ENCODE assay signal across 8 mouse cellular contexts in the genomic region with DNA sequence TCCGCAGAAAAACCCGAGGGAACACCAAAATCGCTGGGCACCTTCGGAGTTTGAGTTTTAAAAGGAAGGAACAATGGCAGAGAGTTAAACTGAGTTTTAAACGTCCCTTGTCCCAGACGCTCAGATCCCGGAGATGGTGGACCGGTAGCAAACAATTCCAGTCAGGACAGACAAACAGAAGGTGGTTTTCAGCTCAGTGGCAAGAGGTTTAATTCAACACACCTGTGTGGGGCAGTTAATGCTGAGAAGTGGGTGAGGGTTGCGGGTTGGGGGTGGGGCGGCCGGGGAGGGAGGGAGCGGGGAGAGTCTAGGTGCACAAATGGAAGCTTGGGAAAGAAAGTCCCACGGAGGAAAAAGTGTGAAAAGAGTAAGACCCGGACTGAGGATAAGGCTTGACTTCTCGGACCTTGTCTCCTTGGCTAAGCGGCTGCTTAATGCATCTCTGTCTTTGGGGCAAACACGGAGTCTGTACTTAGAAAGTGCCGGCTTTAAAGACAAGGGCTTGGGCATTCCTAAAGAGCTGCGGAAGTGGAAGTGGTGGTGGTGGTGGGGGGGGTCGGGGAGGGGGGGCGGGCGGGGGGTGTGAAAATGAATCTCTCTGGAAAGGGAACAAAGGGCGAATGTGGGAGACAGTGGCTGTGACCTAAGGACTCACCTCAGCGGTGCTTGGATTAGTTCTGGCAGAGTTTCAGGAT. TPM values are rescaled to one million over a fixed set of nuclear protein-coding genes. Genes with fewer than 3 reads are reported as not detected.
DNase-seq lines count a peak whose midpoint lies in the region; ATAC-seq and TF ChIP-seq lines count a peak whose summit lies in the region.

No protein-coding gene starts in this region.

- under 1% methylated on average over 24 of the region's 24 CpGs for WGBS in kidney, adult 2 months
- under 1% methylated on average over 24 of the region's 24 CpGs for WGBS in embryonic facial prominence, embryonic 12.5 days
- WGBS in intestine, postnatal 0 days: 1% methylated on average over 22 of the region's 24 CpGs
- 2% methylated on average over 21 of the region's 24 CpGs for WGBS in neural tube, embryonic 11.5 days

- no peaks in the 10 kb centered on the region for H3K4me1 ChIP-seq in kidney, adult 2 months (ENCODE audit: control insufficient read depth, insufficient read depth, low read length)
- 0 out of 2 replicates have a peak, but pooled peaks cover 12% of the 10 kb centered on the region for H3K4me1 ChIP-seq in embryonic facial prominence, embryonic 12.5 days
- 0 out of 2 replicates have a peak, but pooled peaks cover 3% of the 10 kb centered on the region for H3K4me1 ChIP-seq in intestine, postnatal 0 days (replicated peaks; ENCODE audit: control insufficient read depth, insufficient read depth, low read length)
- H3K4me1 ChIP-seq in neural tube, embryonic 11.5 days (ENCODE audit: control insufficient read depth, insufficient read depth, low read length): no peaks in the 10 kb centered on the region

- H3K9ac ChIP-seq in embryonic facial prominence, embryonic 12.5 days: peak overlapping the region; percentile 36
- H3K9ac ChIP-seq in intestine, postnatal 0 days (ENCODE audit: low read depth, low read length): peak overlapping the region; percentile 26; the same call in 1 of the 2 replicates
- peak overlapping the region; percentile 40 for H3K9ac ChIP-seq in neural tube, embryonic 11.5 days (ENCODE audit: low read length)

- no peak for TF ChIP-seq POLR2A in kidney, adult 2 months (IDR thresholded peaks at IDR 0.05; ENCODE audit: low read depth, low read length)

- no peak for TF ChIP-seq CTCF in kidney, adult 2 months (conservative IDR thresholded peaks at IDR 0.05; ENCODE audit: insufficient read depth, insufficient read length, low read depth, low read length)
- no peak for TF ChIP-seq CTCF in intestine, postnatal 0 days (IDR thresholded peaks at IDR 0.05; ENCODE audit: low read depth)

- no peaks in the 10 kb centered on the region for H3K27me3 ChIP-seq in kidney, adult 2 months (replicated peaks; ENCODE audit: control insufficient read depth, insufficient read depth, low read length)
- H3K27me3 ChIP-seq in embryonic facial prominence, embryonic 12.5 days: peaks cover 3% of the 10 kb centered on the region; the same call in 1 of the 2 replicates
- H3K27me3 ChIP-seq in intestine, postnatal 0 days (replicated peaks; ENCODE audit: control insufficient read depth, insufficient read depth, low read length): no peaks in the 10 kb centered on the region
- no peaks in the 10 kb centered on the region for H3K27me3 ChIP-seq in neural tube, embryonic 11.5 days (ENCODE audit: control insufficient read depth, insufficient read depth, low read length)

- no peak overlapping the region for H3K27ac ChIP-seq in kidney, adult 2 months (ENCODE audit: insufficient read depth, low read depth, low read length)
- no peak overlapping the region for H3K27ac ChIP-seq in embryonic facial prominence, embryonic 12.5 days
- no peak overlapping the region for H3K27ac ChIP-seq in intestine, postnatal 0 days (ENCODE audit: low read depth, low read length)
- H3K27ac ChIP-seq in neural tube, embryonic 11.5 days (ENCODE audit: low read depth, low read length): no peak overlapping the region

- no peak for DNase-seq in kidney, adult 2 months
- no peak for DNase-seq in kidney, adult 18-20 months
- no peak for DNase-seq in neural tube, embryonic 11.5 days (ENCODE audit: low spot score)
- no peak for DNase-seq in layer of hippocampus, postnatal 10 days (ENCODE audit: low spot score in 2 of 2)
- DNase-seq in right cerebral cortex, postnatal 4 days: no peak

- peak overlapping the region; percentile 15; the same call in 1 of the 2 replicates for H3K4me3 ChIP-seq in kidney, adult 2 months (ENCODE audit: insufficient read depth, low read depth, low read length)
- peak overlapping the region; percentile 38 for H3K4me3 ChIP-seq in embryonic facial prominence, embryonic 12.5 days
- H3K4me3 ChIP-seq in intestine, postnatal 0 days (ENCODE audit: low read depth, low read length): peak overlapping the region; percentile 40
- H3K4me3 ChIP-seq in neural tube, embryonic 11.5 days (ENCODE audit: low read depth, low read length): peak overlapping the region; percentile 29

- ATAC-seq in embryonic facial prominence, embryonic 12.5 days (ENCODE audit: insufficient number of reproducible peaks, insufficient read depth, low FRiP score, low TSS enrichment): no peak
- peak; percentile 55 for ATAC-seq in intestine, postnatal 0 days
- ATAC-seq in neural tube, embryonic 11.5 days (ENCODE audit: insufficient read depth, low FRiP score, low TSS enrichment): peak; percentile 47
- no peak for ATAC-seq in inflammation-experienced regulatory T-cells, adult 6 months

- H3K36me3 ChIP-seq in kidney, adult 2 months (ENCODE audit: control insufficient read depth, insufficient read depth, low read length): no peaks in the 10 kb centered on the region
- no peaks in the 10 kb centered on the region for H3K36me3 ChIP-seq in embryonic facial prominence, embryonic 12.5 days
- H3K36me3 ChIP-seq in intestine, postnatal 0 days (ENCODE audit: control insufficient read depth, insufficient read depth): no peaks in the 10 kb centered on the region
- no peaks in the 10 kb centered on the region for H3K36me3 ChIP-seq in neural tube, embryonic 11.5 days (ENCODE audit: control insufficient read depth, insufficient read depth, low read length)

- H3K9me3 ChIP-seq in embryonic facial prominence, embryonic 12.5 days: no peaks in the 10 kb centered on the region
- H3K9me3 ChIP-seq in intestine, postnatal 0 days (ENCODE audit: control insufficient read depth): no peaks in the 10 kb centered on the region
- no peaks in the 10 kb centered on the region for H3K9me3 ChIP-seq in neural tube, embryonic 11.5 days (ENCODE audit: control insufficient read depth, low read length)

- H3K4me2 ChIP-seq in embryonic facial prominence, embryonic 12.5 days (replicated peaks): peak overlapping the region; percentile 77
- H3K4me2 ChIP-seq in intestine, postnatal 0 days (replicated peaks; ENCODE audit: low read depth): peak overlapping the region; percentile 80
- H3K4me2 ChIP-seq in neural tube, embryonic 11.5 days (ENCODE audit: low read depth): peak overlapping the region; percentile 63

RNA-seq across cellular contexts. Expression of a gene that starts 10.2 kb away (rescaled TPM):
- polyA plus RNA-seq in kidney, adult 2 months (2012; rRNA removed): 0.74 and 1.1 TPM in 2 replicates
- 0.65 and 0.88 TPM in 2 replicates for polyA plus RNA-seq in embryonic facial prominence, embryonic 12.5 days (2016; fragmentation: Nextera tagmentation; extraction: Ambion mirVana)
- 0.46 and 0.76 TPM in 2 replicates for polyA plus RNA-seq in intestine, postnatal 0 days (2015; fragmentation: Nextera tagmentation; extraction: Ambion mirVana)
- 0.61 and 1.0 TPM in 2 replicates for polyA plus RNA-seq in neural tube, embryonic 11.5 days (2014; fragmentation: Nextera tagmentation; extraction: Ambion mirVana)
- 1 to 10 TPM in 2 of 3 experiments, under 1 TPM in 1; 0.85 to 2.9 (median 2.8) TPM for polyA plus RNA-seq in inflammation-experienced regulatory T-cells, adult 6 months (2017; shearing (Covaris generic))
- 10 to 100 TPM; 10.9 to 14.3 TPM for total RNA-seq in layer of hippocampus, postnatal 10 days (2021)

RNA-seq across cellular contexts. Expression of a gene that starts 12.4 kb away (rescaled TPM):
- polyA plus RNA-seq in kidney, adult 2 months (2012; rRNA removed): 0.01 and 0.02 TPM in 2 replicates
- 0.14 and 0.22 TPM in 2 replicates for polyA plus RNA-seq in embryonic facial prominence, embryonic 12.5 days (2016; fragmentation: Nextera tagmentation; extraction: Ambion mirVana)
- 78.4 and 90.9 TPM in 2 replicates for polyA plus RNA-seq in intestine, postnatal 0 days (2015; fragmentation: Nextera tagmentation; extraction: Ambion mirVana)
- 0.30 and 0.40 TPM in 2 replicates for polyA plus RNA-seq in neural tube, embryonic 11.5 days (2014; fragmentation: Nextera tagmentation; extraction: Ambion mirVana)
- polyA plus RNA-seq in inflammation-experienced regulatory T-cells, adult 6 months (2017; shearing (Covaris generic)): not detected
- under 1 TPM; 0.34 to 0.38 TPM for total RNA-seq in layer of hippocampus, postnatal 10 days (2021)

RNA-seq across cellular contexts. Expression of a gene that starts 14.1 kb away (rescaled TPM):
- 262 and 431 TPM in 2 replicates for polyA plus RNA-seq in kidney, adult 2 months (2012; rRNA removed)
- 103 and 107 TPM in 2 replicates for polyA plus RNA-seq in embryonic facial prominence, embryonic 12.5 days (2016; fragmentation: Nextera tagmentation; extraction: Ambion mirVana)
- polyA plus RNA-seq in intestine, postnatal 0 days (2015; fragmentation: Nextera tagmentation; extraction: Ambion mirVana): 231 and 241 TPM in 2 replicates
- polyA plus RNA-seq in neural tube, embryonic 11.5 days (2014; fragmentation: Nextera tagmentation; extraction: Ambion mirVana): 81.5 and 88.1 TPM in 2 replicates
- 100 to 1,000 TPM; 112 to 120 (median 112) TPM for polyA plus RNA-seq in inflammation-experienced regulatory T-cells, adult 6 months (2017; shearing (Covaris generic))
- 10 to 100 TPM; 54.6 to 70.6 TPM for total RNA-seq in layer of hippocampus, postnatal 10 days (2021)

RNA-seq across cellular contexts. Expression of a gene that starts 33.4 kb away (rescaled TPM):
- polyA plus RNA-seq in kidney, adult 2 months (2012; rRNA removed): 0.99 and 1.3 TPM in 2 replicates
- 2.2 and 3.5 TPM in 2 replicates for polyA plus RNA-seq in embryonic facial prominence, embryonic 12.5 days (2016; fragmentation: Nextera tagmentation; extraction: Ambion mirVana)
- 0.47 and 1.8 TPM in 2 replicates for polyA plus RNA-seq in intestine, postnatal 0 days (2015; fragmentation: Nextera tagmentation; extraction: Ambion mirVana)
- 0.94 and 1.3 TPM in 2 replicates for polyA plus RNA-seq in neural tube, embryonic 11.5 days (2014; fragmentation: Nextera tagmentation; extraction: Ambion mirVana)
- 1 to 10 TPM in 1 of 3 experiments, under 1 TPM in 2; 0.44 to 2.3 (median 0.62) TPM for polyA plus RNA-seq in inflammation-experienced regulatory T-cells, adult 6 months (2017; shearing (Covaris generic))
- 1 to 10 TPM; 3.1 to 4.9 TPM for total RNA-seq in layer of hippocampus, postnatal 10 days (2021)

RNA-seq across cellular contexts. Expression of a gene that starts 34.1 kb away (rescaled TPM):
- 28.3 and 28.6 TPM in 2 replicates for polyA plus RNA-seq in kidney, adult 2 months (2012; rRNA removed)
- 122 and 130 TPM in 2 replicates for polyA plus RNA-seq in embryonic facial prominence, embryonic 12.5 days (2016; fragmentation: Nextera tagmentation; extraction: Ambion mirVana)
- polyA plus RNA-seq in intestine, postnatal 0 days (2015; fragmentation: Nextera tagmentation; extraction: Ambion mirVana): 41.4 and 45.2 TPM in 2 replicates
- 150 and 154 TPM in 2 replicates for polyA plus RNA-seq in neural tube, embryonic 11.5 days (2014; fragmentation: Nextera tagmentation; extraction: Ambion mirVana)
- 10 to 100 TPM; 48.1 to 74.9 (median 72.6) TPM for polyA plus RNA-seq in inflammation-experienced regulatory T-cells, adult 6 months (2017; shearing (Covaris generic))
- 100 to 1,000 TPM; 109 to 110 TPM for total RNA-seq in layer of hippocampus, postnatal 10 days (2021)

Comparison
In these comparisons a context has a peak if more than half of its experiments do, and no peak if none do; other contexts are left out.
1. ATAC-seq: peak in intestine, postnatal 0 days (single experiment) and neural tube, embryonic 11.5 days (single experiment); none in embryonic facial prominence, embryonic 12.5 days (single experiment) and inflammation-experienced regulatory T-cells, adult 6 months (single experiment).
2. RNA of a gene that starts 12.4 kb away (polyA plus RNA-seq): 78.4 to 90.9 TPM in intestine, postnatal 0 days; 0.30 to 0.40 TPM in neural tube, embryonic 11.5 days, 0.14 to 0.22 TPM in embryonic facial prominence, embryonic 12.5 days, 0.01 to 0.02 TPM in kidney, adult 2 months and not detected in inflammation-experienced regulatory T-cells, adult 6 months; every median in the first group is over 10 times any median in the second.
3. Peak in every context shown above with its lines, with median percentiles within 50 percentile points of each other: H3K4me3 ChIP-seq, H3K4me2 ChIP-seq and H3K9ac ChIP-seq.